Mouse (Mus musculus): ENCODE results near the gene Map1lc3a.

- TF ChIP-seq POLR2A (IDR thresholded peaks at IDR 0.05; ENCODE audit: insufficient read depth, low read length) = no peak
- TF ChIP-seq CTCF (IDR thresholded peaks at IDR 0.05; ENCODE audit: low read depth, low read length) = no peak
- no peak for TF ChIP-seq EP300 (IDR thresholded peaks at IDR 0.05; ENCODE audit: insufficient read depth, low read depth, low read length)
These were observed 601 bp downstream of the Map1lc3a start for GRCm38 (mm10) chr2:155276621-155277175.
